Mouse (Mus musculus): ENCODE results near the gene Ddx17.
A peak's percentile ranks its signal among the peaks of the same experiment; 100 is the strongest.

Gene Ddx17

DNA sequence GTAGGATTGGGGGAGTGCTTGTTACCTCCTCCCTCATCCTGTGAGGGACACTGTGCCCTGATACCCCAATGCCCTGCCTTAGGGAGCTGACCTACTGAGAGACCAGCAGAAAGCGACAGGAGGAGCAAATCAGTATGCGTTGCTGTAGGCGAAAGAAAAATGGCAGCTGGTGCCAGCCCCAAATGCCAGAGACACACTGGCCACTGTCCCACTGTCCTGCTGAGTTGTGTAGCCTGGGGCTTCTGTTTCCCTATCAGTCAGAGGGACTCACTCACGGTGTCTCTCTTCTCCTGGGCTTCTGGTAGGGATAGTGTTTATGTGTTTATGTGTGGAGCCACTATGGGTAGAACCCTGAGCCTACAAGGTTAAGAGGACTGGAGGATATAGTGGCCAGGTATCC is 28.8 kb downstream of the Ddx17 start:
- DNase-seq = no peak

DNA sequence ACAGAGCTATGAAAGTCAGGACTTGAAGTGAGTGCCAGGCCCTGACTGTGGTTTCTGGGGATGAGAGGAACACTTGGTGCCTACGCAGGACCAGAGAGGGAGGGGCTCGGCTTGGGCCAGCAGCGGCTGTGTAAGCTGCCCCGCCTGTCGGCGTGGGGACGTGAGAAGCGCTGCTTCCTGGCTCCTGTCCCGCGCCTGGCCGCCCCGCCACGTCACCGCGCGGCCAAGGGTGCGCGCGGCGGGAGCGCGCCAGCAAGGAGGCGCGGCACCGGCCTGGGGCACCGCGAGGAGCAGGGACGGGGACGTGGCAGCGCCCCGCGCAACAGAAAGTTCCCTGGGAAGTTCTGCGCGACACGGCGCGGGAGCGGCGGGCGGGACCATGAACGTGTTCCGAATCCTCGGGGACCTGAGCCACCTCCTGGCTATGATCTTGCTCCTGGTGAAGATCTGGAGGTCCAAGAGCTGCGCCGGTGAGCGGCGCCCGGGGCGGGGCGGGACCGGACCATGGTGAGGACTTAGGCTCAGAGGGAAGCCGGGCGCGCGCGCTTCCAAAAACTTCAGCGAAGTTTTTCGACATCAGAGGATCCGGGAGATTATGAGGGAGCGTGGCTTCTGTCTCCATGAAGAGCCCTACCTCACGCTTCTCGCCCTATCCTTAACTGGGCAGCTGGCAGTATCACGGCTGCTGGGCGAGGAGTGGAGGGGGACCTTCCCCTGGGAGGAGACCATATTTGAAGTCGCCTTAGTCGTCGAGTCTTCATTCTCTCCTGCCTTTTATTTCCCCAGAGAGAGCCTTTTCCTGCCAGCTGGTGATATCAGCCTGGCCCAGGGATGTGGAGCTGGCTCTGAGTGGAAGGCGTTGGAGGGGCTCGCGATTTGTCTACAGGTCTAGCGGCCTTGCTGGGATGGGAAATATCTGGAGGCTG is 30.1 kb downstream of the Ddx17 start, which contains the start of gene Kdelr3:
TSS of gene Kdelr3 (plus strand) at position 241 of the 926 bp plus-strand sequence.
- no peak for DNase-seq

DNA sequence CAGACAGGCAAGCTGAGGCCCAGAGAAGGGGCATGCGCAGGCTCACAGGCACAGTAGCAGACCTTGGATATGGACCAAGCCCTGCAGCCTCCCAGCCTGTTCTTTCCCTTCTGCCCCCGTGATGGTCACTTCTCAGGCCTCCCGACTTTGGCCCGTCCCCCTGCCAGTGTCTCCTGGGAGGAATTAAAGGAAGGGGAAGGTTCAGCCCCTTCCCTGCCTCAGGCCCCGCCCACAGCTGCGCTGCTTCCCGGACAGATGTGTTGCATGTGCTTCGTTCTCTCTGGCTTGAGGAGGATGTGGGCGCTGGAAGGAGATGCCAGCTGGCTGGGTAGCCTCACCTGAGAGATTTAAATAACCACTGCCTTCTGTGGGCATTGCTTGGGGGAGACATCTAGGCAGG is 32.6 kb downstream of the Ddx17 start:
- DNase-seq = no peak

DNA sequence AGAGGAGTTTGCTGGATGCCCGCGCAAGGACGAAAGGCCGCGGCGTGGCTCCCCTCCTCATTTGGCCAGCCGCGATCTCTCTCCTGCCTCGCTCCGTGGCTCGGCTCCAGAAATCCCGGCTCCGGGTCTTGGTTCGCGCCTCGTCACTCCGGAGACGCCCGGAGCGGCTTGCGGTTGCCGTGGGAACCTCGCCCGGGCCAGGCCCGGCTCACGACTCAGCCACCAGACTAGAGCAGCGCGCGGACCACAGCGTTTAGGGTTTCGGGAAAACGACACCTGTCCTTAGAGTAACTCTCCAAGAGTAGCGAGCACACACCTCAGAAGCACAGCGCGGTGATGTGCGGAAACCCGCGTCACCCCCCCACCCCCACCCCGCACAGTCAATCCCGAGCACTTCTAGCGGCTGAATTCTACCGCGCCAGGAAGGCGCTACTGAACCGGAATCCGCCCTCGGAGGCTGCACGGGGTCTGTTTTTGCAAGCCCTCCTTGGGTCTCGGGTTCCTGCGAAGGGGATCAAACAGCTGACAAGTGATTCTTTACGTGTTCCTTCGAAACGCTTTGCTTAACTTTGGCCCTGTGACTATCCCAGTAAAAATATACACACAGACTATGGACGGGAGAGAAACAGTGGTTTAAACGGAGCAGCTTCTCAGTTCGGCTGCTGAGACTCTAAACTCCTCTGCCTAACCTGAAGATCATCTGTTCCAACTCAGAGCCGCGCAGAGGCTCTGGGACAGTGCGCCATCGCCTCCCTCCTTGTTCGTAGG is 34.8 kb downstream of the Ddx17 start:
- DNase-seq = peak; percentile 59

DNA sequence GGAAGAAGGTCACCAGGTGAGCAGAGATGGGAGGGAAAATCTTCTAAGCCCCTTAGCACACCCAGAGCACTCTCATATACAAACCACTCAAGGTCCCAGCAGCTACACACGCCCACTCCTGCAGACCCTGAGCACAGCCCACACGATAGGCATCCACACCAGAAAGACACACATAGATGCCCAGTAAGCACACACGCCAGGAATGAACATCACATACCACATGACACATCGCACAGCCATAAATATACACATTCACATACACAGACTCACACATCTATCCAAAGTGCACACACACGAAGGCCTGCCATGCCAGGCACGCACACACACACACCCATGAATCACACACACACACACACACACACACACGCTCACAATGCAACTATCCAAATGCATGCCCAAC is 36.1 kb downstream of the Ddx17 start:
- no peak for DNase-seq

DNA sequence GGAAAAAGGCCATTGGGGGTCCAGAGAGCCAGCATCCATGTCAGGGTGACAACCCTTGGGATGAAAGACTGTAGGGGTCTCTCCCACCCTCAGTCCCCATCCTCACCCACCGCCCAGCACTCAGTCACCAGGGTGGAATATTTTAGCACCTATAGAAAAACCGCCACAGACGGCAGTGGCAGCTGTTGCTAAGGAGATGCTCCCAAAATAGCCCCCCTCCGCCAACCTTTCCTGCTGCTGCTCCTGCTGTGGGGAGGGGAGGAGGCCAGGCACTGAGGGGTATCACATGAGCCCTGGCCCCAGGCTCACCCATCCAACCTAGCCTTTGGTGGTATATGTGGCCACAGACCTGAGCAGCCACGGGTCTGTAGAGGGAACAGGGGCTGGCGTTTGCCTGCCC is 36.5 kb downstream of the Ddx17 start:
- no peak for DNase-seq

DNA sequence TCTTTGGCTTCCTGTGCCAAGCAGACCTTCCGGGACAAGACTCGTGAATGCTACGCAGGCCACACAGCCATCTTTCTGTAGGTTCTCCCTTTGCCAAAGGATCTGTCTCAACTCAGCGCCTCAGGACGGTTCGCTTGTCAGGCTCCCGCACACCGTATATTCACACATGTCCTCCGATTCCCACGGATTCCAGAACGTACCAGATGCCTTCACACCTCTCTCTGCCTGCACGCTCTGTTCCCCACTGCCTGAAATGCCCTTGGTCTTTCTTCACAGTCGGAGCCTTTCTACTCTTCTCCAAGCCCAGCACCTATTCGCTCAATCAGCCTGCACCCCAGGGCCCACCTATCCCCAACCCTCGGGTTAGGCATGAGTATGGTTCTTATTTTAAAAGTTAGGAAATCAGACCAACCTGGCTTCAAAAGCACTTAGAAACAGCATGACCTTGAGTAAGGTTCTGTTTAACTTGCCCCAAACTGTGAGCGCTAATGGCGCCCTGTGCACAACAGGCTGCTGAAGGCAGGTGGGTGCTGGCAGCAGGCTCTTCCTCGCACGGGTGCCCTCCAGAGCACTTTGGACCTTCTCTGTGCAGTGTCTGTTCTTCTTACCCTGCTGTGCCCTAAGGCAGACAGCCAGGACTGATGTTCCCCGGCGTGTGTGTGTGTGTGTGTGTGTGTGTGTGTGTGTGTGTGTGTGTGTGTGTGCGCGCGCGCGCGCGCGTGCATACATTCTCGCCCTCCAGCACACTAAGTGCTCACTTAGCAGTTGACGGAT is 39.3 kb downstream of the Ddx17 start:
- DNase-seq = no peak

DNA sequence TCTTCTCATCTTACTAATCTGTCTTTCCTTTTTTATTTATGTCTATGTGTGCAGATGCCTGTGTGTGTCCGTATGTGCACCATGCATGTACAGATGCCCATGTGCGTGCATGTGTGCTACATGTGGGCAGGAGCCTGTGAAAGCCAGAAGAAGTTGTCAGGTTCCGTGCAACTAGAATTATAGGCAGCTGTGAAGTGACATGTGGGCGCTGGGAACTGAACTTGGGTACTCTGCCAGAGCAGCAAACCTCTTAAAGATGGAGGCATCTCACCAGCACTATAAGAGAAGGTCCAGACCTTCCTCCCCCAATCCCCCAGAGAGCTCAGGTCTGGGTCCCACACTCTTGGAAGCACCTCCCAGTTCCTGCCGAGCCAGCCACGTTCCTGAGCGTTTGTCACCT is 40.1 kb downstream of the Ddx17 start:
- DNase-seq = no peak

DNA sequence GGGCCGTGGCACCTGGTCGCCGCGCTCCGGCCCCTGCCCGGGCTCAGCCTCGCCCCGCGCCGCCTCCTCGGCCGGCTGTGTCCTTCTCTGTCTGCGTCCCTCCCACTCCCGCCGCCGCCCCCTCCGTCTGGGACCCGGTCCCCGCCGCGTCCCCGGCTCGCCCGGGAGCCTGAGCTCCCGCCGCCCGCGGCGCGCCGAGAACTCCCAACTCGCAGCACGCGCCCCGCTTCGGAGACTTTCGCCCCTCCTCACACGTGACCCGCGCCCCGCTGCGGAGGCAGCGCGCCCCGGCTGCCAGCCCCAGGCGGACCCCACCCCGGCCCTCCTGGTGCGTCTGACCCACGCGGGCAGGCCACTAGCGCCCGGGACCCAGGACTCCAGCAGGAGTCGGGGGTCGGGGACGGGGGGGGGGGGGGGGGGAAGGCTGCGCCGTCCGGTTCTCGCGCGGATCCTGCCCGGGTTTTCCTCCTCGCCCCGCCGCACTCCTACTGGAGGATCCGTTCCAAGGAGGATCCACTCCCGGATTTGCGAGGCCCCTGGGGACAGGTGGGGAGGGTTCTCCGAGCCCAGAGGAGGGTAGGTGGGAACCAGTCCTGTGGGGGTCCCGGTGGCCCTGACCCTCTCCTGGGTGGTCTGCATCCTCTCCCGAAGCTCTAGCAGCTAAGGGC is 40.8 kb downstream of the Ddx17 start:
- no peak for DNase-seq

DNA sequence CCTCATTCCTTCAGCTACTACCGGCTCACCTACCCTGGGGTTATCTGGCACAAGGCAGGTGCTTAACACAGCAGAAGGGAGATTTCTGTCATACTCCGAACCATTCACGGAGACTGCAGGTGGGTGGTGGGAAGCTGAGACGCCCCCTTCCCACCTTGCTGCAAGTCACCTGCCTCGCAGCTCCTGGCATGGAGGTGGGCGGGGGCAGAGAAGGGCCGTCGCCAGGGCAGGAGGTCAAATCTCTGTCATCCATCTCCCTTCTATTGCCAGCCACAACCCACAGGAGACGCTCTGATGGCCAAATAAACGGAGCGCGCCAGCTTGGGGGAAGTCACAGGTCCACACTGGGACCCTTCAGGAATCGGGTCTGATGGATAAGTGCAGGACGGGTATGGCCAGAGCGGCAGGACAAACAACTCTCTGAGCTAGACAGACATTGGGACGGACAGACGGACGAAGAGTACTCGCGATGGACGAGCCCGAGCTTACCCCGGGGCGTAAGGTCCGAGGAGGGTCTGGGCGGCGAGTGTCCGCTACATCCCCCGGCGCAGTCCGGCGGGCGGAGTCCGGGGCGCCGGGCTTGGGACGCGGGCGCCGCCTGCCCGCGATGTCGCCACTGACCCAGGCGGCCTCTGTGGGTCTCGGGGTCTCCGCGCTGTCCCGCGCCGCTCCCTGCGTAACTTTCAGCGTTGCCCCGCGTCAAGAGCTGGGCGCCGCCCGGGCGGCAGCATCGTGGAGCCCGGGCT is 41.7 kb downstream of the Ddx17 start, which contains the start of gene Kcnj4:
TSS of gene Kcnj4 (minus strand) at position 535 of the 746 bp plus-strand sequence.
- no peak for DNase-seq

DNA sequence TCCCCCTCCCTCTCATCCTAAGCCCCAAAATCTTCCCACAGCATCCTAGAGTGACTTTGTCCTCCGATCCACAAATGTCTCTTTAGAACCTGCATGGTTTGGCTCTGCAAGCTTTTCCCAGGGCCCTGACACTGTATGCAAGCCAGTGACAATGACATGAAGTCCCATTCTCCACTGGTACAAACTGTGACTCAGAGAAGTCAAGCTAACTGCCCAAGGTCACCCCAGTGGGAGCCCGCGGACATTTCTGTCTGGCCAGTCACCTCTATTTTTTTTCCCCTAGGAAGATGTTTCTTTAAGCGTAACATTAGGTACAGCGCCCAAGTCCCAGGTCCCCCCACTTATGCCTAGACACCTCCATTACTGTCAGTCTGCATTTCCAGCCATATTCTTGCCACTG is 43.1 kb downstream of the Ddx17 start:
- DNase-seq = no peak

DNA sequence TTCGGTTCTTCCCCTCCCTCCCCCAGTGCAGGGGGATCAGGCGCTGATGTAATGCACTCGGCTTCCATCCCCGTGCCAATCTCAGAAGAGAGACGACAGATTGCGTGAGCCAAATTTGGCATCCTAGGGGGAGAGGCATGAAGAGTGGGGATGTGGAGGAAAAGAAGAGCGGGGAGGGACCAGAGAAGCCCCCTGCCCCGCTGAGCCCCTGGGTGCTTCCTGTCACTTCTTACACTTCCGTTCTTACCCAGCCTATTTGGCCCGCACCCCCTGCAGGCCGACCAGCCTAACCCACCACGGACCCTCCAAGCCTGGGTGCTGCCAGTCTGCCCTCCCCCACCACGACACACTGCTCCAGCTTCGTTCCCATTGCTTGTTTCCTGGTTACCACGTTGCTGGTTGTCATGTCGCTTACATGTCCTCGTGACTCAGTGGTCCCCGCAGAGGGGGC is 43.6 kb downstream of the Ddx17 start:
- DNase-seq = no peak

DNA sequence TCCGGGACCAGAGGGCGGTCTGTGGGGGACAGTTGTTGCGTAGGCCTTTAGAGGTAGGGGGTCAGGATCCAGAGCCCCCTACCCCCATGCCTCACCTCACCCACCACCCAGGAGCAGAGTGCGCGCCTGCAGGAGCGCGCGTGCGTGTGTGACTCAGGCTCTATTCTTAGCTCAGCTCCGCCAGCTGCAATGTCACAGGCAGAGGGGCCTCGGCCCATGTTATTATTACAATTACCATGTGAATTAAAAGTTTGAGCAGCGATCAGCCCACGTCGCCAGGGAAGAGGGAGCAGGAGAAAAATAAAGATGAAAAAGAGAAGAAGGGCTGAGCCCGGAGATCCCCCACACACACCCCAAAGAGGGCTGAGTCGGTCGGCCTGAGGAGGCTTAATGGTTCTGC is 46.4 kb downstream of the Ddx17 start:
- no peak for DNase-seq

DNA sequence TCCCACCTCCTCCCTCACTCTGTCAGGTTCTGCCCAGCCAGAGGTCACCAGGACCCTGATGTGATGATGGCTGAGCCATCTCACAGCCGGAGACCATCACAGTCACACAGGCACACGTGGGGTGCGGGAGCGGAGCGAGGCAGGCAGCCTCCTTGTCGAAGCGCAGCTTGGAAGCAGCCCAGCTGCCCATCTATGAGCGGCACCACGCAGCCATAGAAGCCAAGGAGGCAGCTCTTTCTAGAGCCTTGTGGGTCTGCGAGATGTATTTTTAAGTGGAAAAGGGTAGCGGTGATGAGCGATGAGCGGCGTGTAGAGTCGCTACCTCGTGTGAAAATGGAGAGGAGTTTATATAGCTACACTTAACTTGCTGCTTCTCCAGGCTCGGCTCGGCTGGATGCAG is 53.0 kb downstream of the Ddx17 start:
- no peak for DNase-seq

DNA sequence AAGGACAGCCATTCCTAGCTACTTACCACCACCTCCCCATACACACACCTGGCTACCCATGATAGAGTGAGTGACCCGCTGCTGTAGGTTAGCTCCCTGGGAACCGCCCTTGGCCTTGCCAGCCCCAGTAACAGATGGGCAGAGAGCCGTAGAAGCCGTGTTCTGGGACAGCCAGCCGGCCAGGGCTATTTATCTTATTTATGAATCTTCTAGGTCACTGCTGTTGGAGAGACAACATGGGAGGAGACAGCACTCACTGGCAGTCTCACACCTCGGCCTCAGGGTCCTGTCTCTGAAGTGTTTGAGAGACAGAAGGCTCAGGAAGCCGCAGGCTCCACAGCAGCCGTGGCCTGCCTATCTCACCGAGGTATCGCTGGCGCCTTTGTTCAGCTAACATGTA is 57.1 kb downstream of the Ddx17 start:
- no peak for DNase-seq

DNA sequence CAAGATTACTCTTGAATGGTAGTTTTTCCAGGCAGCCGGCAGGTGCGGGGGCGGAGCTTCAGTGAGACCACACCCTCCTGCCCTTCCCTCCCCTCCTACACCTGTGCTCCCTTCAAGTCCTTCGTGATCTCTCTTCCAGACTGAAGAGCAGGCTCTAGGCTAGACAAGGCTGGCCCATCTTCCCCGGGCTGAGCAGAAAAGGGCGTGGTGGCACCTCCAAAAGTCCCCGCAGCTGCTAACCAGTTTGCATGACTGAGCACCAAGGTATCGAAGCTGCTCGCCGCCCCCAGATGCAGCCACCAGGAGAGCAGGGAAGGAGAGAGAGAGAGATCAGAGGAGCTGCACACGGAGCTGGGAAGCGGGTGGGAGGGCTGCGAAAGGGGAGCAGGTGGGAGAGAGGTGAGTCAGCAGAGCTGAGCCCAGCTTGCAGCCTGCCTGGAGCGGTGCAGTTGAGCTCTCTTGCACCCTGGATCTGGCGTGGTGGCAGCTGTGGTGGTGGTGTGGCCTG is 65.3 kb downstream of the Ddx17 start:
- DNase-seq = no peak

Data from cerebellum, adult 8-10 months (tissue).